Mouse (Mus musculus) ovary, postnatal 10 days (tissue): Measurements from ENCODE around the gene Efcab3.

ENCODE experiments used
- DNase-seq: peaks from one replicate; pipeline ENCODE4 v3.0.0; 2022; ENCODE audit warnings: low spot score

Efcab3 gene

GRCm38 (mm10) chr11:105146593-105146992 lies 83.2 kb downstream of the Efcab3 start, which contains the start of gene Gm10842:
Gm10842 (plus strand) TSS chr11:105146893.
- no peak for DNase-seq

- DNase-seq: no peak
Observed at GRCm38 (mm10) chr11:105149353-105149752, 86.0 kb downstream of the Efcab3 start.

- DNase-seq: no peak
Observed at GRCm38 (mm10) chr11:105149766-105150165, 86.4 kb downstream of the Efcab3 start.

- DNase-seq: no peak
Observed at GRCm38 (mm10) chr11:105150691-105151090, 87.3 kb downstream of the Efcab3 start.

GRCm38 (mm10) chr11:105151226-105152016 lies 88.0 kb downstream of the Efcab3 start:
- DNase-seq: no peak

GRCm38 (mm10) chr11:105152017-105152300 lies 88.6 kb downstream of the Efcab3 start:
- no peak for DNase-seq

GRCm38 (mm10) chr11:105152357-105152899 lies 89.0 kb downstream of the Efcab3 start:
- no peak for DNase-seq

- DNase-seq: peak; percentile 8
Observed at GRCm38 (mm10) chr11:105153068-105153833, 89.9 kb downstream of the Efcab3 start.

GRCm38 (mm10) chr11:105155915-105156314 lies 92.5 kb downstream of the Efcab3 start:
- DNase-seq: no peak

- no peak for DNase-seq
Observed at GRCm38 (mm10) chr11:105156748-105157267, 93.4 kb downstream of the Efcab3 start.

- DNase-seq: no peak
Observed at GRCm38 (mm10) chr11:105158047-105158446, 94.7 kb downstream of the Efcab3 start.

- no peak for DNase-seq
Observed at GRCm38 (mm10) chr11:105159673-105160360, 96.4 kb downstream of the Efcab3 start.

- no peak for DNase-seq
Observed at GRCm38 (mm10) chr11:105161411-105161810, 98.0 kb downstream of the Efcab3 start.

GRCm38 (mm10) chr11:105164516-105165510 lies 101.4 kb downstream of the Efcab3 start:
- no peak for DNase-seq

- no peak for DNase-seq
Observed at GRCm38 (mm10) chr11:105166780-105167179, 103.4 kb downstream of the Efcab3 start.
